Mouse (Mus musculus) stomach, postnatal 0 days (tissue): ENCODE results near the gene Crisp4. TPM values are rescaled to one million over a fixed set of nuclear protein-coding genes. Genes with fewer than 3 reads are reported as not detected.

Experiments used
- ATAC-seq: fragments of 200-750 bp; cut with Nextera tagmentation; 2 replicates; pipeline ENCODE4 v1.8.0; 2017; ENCODE audit not compliant: low FRiP score, low TSS enrichment
- DNase-seq: peaks from one replicate; pipeline ENCODE4 v3.0.0-alpha.2; 2016; ENCODE audit warnings: low spot score
- H3K27ac ChIP-seq: fragments of 300-500 bp; sonication (generic); replicated peaks from 2 replicates; pipeline ENCODE4 v1.5.1; 2014; ENCODE audit warnings: mild to moderate bottlenecking, control low read depth
- H3K27me3 ChIP-seq: fragments of 300-500 bp; sonication (generic); 2 replicates; pipeline ENCODE4 v1.6.1; 2014; ENCODE audit warnings: low read length; ENCODE audit not compliant: control insufficient read depth, insufficient read depth
- H3K36me3 ChIP-seq: fragments of 300-500 bp; sonication (generic); 2 replicates; pipeline ENCODE4 v1.6.1; 2014; ENCODE audit warnings: low read length, mixed read lengths; ENCODE audit not compliant: control insufficient read depth, insufficient read depth
- H3K4me1 ChIP-seq: fragments of 300-500 bp; sonication (generic); replicated peaks from 2 replicates; pipeline ENCODE4 v1.6.1; 2014; ENCODE audit warnings: antibody characterized with exemption; ENCODE audit not compliant: control insufficient read depth, insufficient read depth
- H3K4me2 ChIP-seq: fragments of 300-500 bp; sonication (generic); replicated peaks from 2 replicates; pipeline ENCODE4 v1.6.1; 2014; ENCODE audit warnings: low read depth, mild to moderate bottlenecking, control low read depth, moderate library complexity
- H3K4me3 ChIP-seq: fragments of 300-500 bp; sonication (generic); 2 replicates; pipeline ENCODE4 v1.5.1; 2014; ENCODE audit warnings: low read depth, low read length, control low read depth
- H3K9ac ChIP-seq: fragments of 300-500 bp; sonication (generic); 2 replicates; pipeline ENCODE4 v1.6.1; 2014; ENCODE audit warnings: mild to moderate bottlenecking, low read length, control low read depth, mixed read lengths
- H3K9me3 ChIP-seq: fragments of 300-500 bp; sonication (generic); 2 replicates; pipeline ENCODE4 v1.6.1; 2016; ENCODE audit warnings: low read length; ENCODE audit not compliant: control insufficient read depth
- CTCF ChIP-seq: IDR thresholded peaks from 2 replicates; pipeline ENCODE4 v1.5.1; 2016; ENCODE audit warnings: antibody characterized with exemption, low read depth, mild to moderate bottlenecking, moderate library complexity
- EP300 ChIP-seq: optimal IDR thresholded peaks from 2 replicates; pipeline ENCODE3; 2016; ENCODE audit warnings: antibody characterized with exemption
- WGBS: fragments of 180-500 bp; shearing (Covaris S2); extraction: QIAGEN DNeasy Blood & Tissue Kit; methylation state at CpG from one replicate; pipeline ENCODE4 v1.1.7; 2014; 5-methylcytosine and 5-hydroxymethylcytosine counted together
- polyA plus RNA-seq: library from polyadenylated mRNA; unstranded; fragments of >200 nt; fragmentation: Nextera tagmentation; extraction: Ambion mirVana; gene quantifications from 2 replicates; pipeline ENCODE4 v1.2.1, GENCODE M21; 2015

Gene Crisp4
- polyA plus RNA-seq, 1 experiment from 2014 or later: not detected

- peak overlapping the region; percentile 3; the same call in 1 of the 2 replicates for H3K27ac ChIP-seq
- ATAC-seq: no peak
- no peak overlapping the region for H3K4me3 ChIP-seq
- H3K9ac ChIP-seq: no peak overlapping the region
- no peaks in the 10 kb centered on the region for H3K36me3 ChIP-seq
- DNase-seq: no peak
- TF ChIP-seq EP300 (no peak), CTCF (no peak)
- WGBS: 67% methylated on average over 1 of the region's 1 CpGs
- H3K9me3 ChIP-seq: no peaks in the 10 kb centered on the region
- no peaks in the 10 kb centered on the region for H3K27me3 ChIP-seq
- no peak overlapping the region for H3K4me2 ChIP-seq
- H3K4me1 ChIP-seq: no peaks in the 10 kb centered on the region
Observed at GRCm38 (mm10) chr1:18105029-18105865, 40.5 kb downstream of the Crisp4 start.

Other genes with a start within 250 kb of the Crisp4 start
- gene Defb18, start 91.5 kb upstream of the Crisp4 start, polyA plus RNA-seq: not detected in 2 replicates
- not detected in 2 replicates for gene Defb41, start 119.2 kb upstream of the Crisp4 start, polyA plus RNA-seq